Mouse (Mus musculus): ENCODE results near the gene Vmn1r215. TPM values are rescaled to one million over a fixed set of nuclear protein-coding genes. Genes with fewer than 3 reads are reported as not detected.
"Not testable (repeated sequence)": the region's sequence is repeated elsewhere in the genome, so short reads cannot be mapped to it uniquely, and the experiment has no call there.

The Vmn1r215 gene
- not detected in 2 replicates for polyA plus RNA-seq (2012; rRNA removed)

DNA sequence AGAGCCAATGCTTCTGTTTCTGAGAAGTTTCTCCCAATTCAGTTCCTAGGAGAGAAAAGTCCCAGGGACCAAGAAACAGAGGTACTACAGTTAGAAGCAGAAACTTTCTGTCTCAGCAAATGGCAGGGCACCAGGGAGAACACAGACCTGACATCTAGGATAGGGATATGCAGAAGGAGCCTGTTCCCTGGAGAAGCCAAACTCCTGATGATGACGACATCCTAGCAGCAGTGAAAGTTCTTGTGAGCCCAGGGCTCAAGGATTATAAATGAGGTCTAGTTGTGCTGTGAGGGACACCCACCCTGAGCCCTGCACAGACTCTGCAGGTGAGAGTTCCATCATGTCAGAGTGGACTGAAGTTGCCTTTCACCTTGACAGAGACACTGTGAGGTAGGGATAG is at the start of gene Vmn1r215:
Gene Vmn1r215 (plus strand): TSS at position 301 of the 400 bp plus-strand sequence.
- no peaks in the 10 kb centered on the region for H3K36me3 ChIP-seq (ENCODE audit: control insufficient read depth, insufficient read depth, low read length)
- no peaks in the 10 kb centered on the region for H3K4me1 ChIP-seq (ENCODE audit: control insufficient read depth, insufficient read depth, low read length)
- no peaks in the 10 kb centered on the region for H3K27me3 ChIP-seq (ENCODE audit: control insufficient read depth, insufficient read depth, low read length)
- TF ChIP-seq CTCF (IDR thresholded peaks at IDR 0.05; ENCODE audit: control insufficient read depth, insufficient read depth, insufficient replicate concordance, low read depth, low read length) (no peak), POLR2A (IDR thresholded peaks at IDR 0.05; ENCODE audit: control insufficient read depth, low read depth, low read length) (no peak)
- H3K4me3 ChIP-seq (ENCODE audit: control insufficient read depth, low read depth, low read length) = no peak within 1 kb of the TSS
- H3K27ac ChIP-seq (ENCODE audit: control insufficient read depth, insufficient read depth, low read depth, low read length) = no peak within 1 kb of the TSS

DNA sequence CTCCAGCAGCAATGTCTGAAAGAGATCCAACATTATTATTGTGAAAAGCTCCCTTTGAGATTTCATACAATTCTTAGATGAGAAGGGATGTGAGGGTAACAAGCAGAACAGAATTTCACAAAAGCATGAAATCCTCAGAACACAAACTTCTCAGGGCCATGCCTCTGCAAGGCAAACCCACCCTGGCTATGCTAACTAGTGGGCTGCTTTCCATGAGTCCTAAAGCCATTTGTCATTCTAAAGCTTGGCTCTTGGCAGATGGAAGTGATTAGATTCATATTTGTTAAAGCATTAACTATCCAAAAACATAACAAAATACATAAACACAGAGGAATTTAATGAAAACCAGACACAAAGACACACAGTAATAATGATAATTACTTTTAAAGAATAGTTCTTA is 49.7 kb upstream of the Vmn1r215 start:
- TF ChIP-seq CTCF (IDR thresholded peaks at IDR 0.05; ENCODE audit: control insufficient read depth, insufficient read depth, insufficient replicate concordance, low read depth, low read length) (no peak), POLR2A (IDR thresholded peaks at IDR 0.05; ENCODE audit: control insufficient read depth, low read depth, low read length) (no peak)
- Histone ChIP-seq H3K36me3 (ENCODE audit: control insufficient read depth, insufficient read depth, low read length) (no peaks in the 10 kb centered on the region), H3K4me1 (ENCODE audit: control insufficient read depth, insufficient read depth, low read length) (no peaks in the 10 kb centered on the region), H3K27ac (ENCODE audit: control insufficient read depth, insufficient read depth, low read depth, low read length) (no peak overlapping the region), H3K27me3 (ENCODE audit: control insufficient read depth, insufficient read depth, low read length) (no peaks in the 10 kb centered on the region), H3K4me3 (ENCODE audit: control insufficient read depth, low read depth, low read length) (no peak overlapping the region)

GRCm38 (mm10) chr13:23024812-23025211 is 43.0 kb upstream of the Vmn1r215 start:
- Histone ChIP-seq H3K27ac (ENCODE audit: control insufficient read depth, insufficient read depth, low read depth, low read length) (no peak overlapping the region), H3K36me3 (ENCODE audit: control insufficient read depth, insufficient read depth, low read length) (no peaks in the 10 kb centered on the region), H3K4me3 (ENCODE audit: control insufficient read depth, low read depth, low read length) (no peak overlapping the region), H3K27me3 (ENCODE audit: control insufficient read depth, insufficient read depth, low read length) (no peaks in the 10 kb centered on the region), H3K4me1 (ENCODE audit: control insufficient read depth, insufficient read depth, low read length) (no peaks in the 10 kb centered on the region)
- no peak for TF ChIP-seq CTCF (IDR thresholded peaks at IDR 0.05; ENCODE audit: control insufficient read depth, insufficient read depth, insufficient replicate concordance, low read depth, low read length)
- no peak for TF ChIP-seq POLR2A (IDR thresholded peaks at IDR 0.05; ENCODE audit: control insufficient read depth, low read depth, low read length)

GRCm38 (mm10) chr13:23030118-23030517 is 37.7 kb upstream of the Vmn1r215 start, which contains the start of gene Vmn1r214:
TSS of gene Vmn1r214 (plus strand) at chr13:23030418.
- Histone ChIP-seq H3K27ac (ENCODE audit: control insufficient read depth, insufficient read depth, low read depth, low read length) (no peak within 1 kb of the TSS), H3K27me3 (ENCODE audit: control insufficient read depth, insufficient read depth, low read length) (no peaks in the 10 kb centered on the region), H3K36me3 (ENCODE audit: control insufficient read depth, insufficient read depth, low read length) (no peaks in the 10 kb centered on the region), H3K4me3 (ENCODE audit: control insufficient read depth, low read depth, low read length) (no peak within 1 kb of the TSS), H3K4me1 (ENCODE audit: control insufficient read depth, insufficient read depth, low read length) (no peaks in the 10 kb centered on the region)
- no peak for TF ChIP-seq CTCF (IDR thresholded peaks at IDR 0.05; ENCODE audit: control insufficient read depth, insufficient read depth, insufficient replicate concordance, low read depth, low read length)
- TF ChIP-seq POLR2A (IDR thresholded peaks at IDR 0.05; ENCODE audit: control insufficient read depth, low read depth, low read length) = no peak

DNA sequence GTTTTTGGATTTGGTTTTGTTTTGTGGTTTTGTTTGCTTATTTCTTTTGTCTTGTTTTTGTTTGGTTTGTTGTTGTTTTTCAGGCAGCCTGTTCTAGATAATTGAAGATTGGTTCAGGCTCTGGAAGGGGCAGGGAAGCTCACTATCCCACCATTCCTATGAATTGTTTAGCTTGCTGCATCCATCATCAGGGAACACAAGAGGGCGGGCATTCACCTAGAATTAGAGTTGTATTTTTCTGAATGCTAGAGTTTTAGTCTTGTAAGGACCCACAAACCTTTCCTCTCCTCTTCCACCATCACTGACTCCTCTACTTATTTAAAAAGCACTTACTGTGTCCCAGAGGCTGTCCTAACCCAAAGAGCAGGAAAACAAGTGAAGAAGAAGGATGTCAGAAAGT is 10.0 kb upstream of the Vmn1r215 start:
- no peak overlapping the region for H3K4me3 ChIP-seq (ENCODE audit: control insufficient read depth, low read depth, low read length)
- H3K27me3 ChIP-seq (ENCODE audit: control insufficient read depth, insufficient read depth, low read length) = no peaks in the 10 kb centered on the region
- H3K27ac ChIP-seq (ENCODE audit: control insufficient read depth, insufficient read depth, low read depth, low read length) = no peak overlapping the region
- H3K4me1 ChIP-seq (ENCODE audit: control insufficient read depth, insufficient read depth, low read length) = no peaks in the 10 kb centered on the region
- TF ChIP-seq POLR2A (IDR thresholded peaks at IDR 0.05; ENCODE audit: control insufficient read depth, low read depth, low read length) (no peak), CTCF (IDR thresholded peaks at IDR 0.05; ENCODE audit: control insufficient read depth, insufficient read depth, insufficient replicate concordance, low read depth, low read length) (no peak)
- no peaks in the 10 kb centered on the region for H3K36me3 ChIP-seq (ENCODE audit: control insufficient read depth, insufficient read depth, low read length)

DNA sequence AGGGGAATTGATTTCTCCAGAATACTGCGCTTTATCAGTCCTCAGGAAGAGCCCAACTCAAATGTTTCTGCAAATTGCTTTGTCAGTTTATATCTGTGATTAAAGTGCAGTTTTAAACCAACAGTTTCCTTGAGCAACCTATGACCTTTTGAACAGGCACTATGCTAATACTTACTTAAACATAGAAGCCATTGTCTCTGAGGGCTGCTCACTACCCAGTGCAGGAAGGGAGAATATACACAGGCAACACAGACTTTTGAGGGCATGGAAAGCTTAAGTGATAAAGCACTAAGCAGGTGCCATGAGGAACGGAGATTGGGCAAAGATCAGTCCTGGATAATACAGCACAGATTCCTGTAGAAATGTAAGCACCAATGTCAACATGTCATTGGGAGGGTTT is 1.5 kb downstream of the Vmn1r215 start:
- Histone ChIP-seq H3K36me3 (ENCODE audit: control insufficient read depth, insufficient read depth, low read length) (no peaks in the 10 kb centered on the region), H3K27ac (ENCODE audit: control insufficient read depth, insufficient read depth, low read depth, low read length) (no peak overlapping the region), H3K4me1 (ENCODE audit: control insufficient read depth, insufficient read depth, low read length) (no peaks in the 10 kb centered on the region), H3K27me3 (ENCODE audit: control insufficient read depth, insufficient read depth, low read length) (no peaks in the 10 kb centered on the region), H3K4me3 (ENCODE audit: control insufficient read depth, low read depth, low read length) (no peak overlapping the region)
- TF ChIP-seq CTCF (IDR thresholded peaks at IDR 0.05; ENCODE audit: control insufficient read depth, insufficient read depth, insufficient replicate concordance, low read depth, low read length) = no peak
- no peak for TF ChIP-seq POLR2A (IDR thresholded peaks at IDR 0.05; ENCODE audit: control insufficient read depth, low read depth, low read length)

DNA sequence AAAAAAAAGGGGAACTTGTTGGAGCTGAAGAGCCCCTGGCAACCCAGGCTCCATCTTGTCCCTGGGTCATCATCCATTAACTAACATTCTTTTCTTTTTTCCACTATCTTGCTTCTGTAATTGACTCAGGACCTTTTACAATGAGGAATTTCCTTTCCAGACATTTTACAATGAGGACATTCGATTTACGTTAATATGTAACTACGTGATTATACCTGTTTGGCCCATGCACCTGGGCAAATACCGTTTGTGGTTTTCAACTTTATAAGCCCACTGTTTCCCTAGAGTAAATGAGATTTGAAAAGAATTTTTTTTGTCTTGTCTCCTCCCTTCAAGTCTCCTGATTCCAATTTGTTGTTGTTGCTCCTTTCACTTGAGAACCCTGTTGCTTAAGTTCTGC is 26.6 kb downstream of the Vmn1r215 start:
- TF ChIP-seq POLR2A (IDR thresholded peaks at IDR 0.05; ENCODE audit: control insufficient read depth, low read depth, low read length) = no peak
- no peak for TF ChIP-seq CTCF (IDR thresholded peaks at IDR 0.05; ENCODE audit: control insufficient read depth, insufficient read depth, insufficient replicate concordance, low read depth, low read length)
- Histone ChIP-seq H3K27ac (ENCODE audit: control insufficient read depth, insufficient read depth, low read depth, low read length) (no peak overlapping the region), H3K4me1 (ENCODE audit: control insufficient read depth, insufficient read depth, low read length) (no peaks in the 10 kb centered on the region), H3K36me3 (ENCODE audit: control insufficient read depth, insufficient read depth, low read length) (no peaks in the 10 kb centered on the region), H3K4me3 (ENCODE audit: control insufficient read depth, low read depth, low read length) (no peak overlapping the region), H3K27me3 (ENCODE audit: control insufficient read depth, insufficient read depth, low read length) (no peaks in the 10 kb centered on the region)

GRCm38 (mm10) chr13:23118126-23118525 is 50.3 kb downstream of the Vmn1r215 start, which contains the start of gene Vmn1r217:
TSS of gene Vmn1r217 (minus strand) at chr13:23118226.
- H3K4me1 ChIP-seq (ENCODE audit: control insufficient read depth, insufficient read depth, low read length); H3K27ac ChIP-seq (ENCODE audit: control insufficient read depth, insufficient read depth, low read depth, low read length); H3K36me3 ChIP-seq (ENCODE audit: control insufficient read depth, insufficient read depth, low read length); H3K4me3 ChIP-seq (ENCODE audit: control insufficient read depth, low read depth, low read length); H3K27me3 ChIP-seq (ENCODE audit: control insufficient read depth, insufficient read depth, low read length): not testable (repeated sequence)
